Mouse (Mus musculus): ENCODE measurements around the gene Myrf. TPM values are rescaled to one million over a fixed set of nuclear protein-coding genes. Genes with fewer than 3 reads are reported as not detected.

The Myrf gene
- total RNA-seq, 2 experiments from 2014 or later, result 14.0 to 15.3 TPM

DNA sequence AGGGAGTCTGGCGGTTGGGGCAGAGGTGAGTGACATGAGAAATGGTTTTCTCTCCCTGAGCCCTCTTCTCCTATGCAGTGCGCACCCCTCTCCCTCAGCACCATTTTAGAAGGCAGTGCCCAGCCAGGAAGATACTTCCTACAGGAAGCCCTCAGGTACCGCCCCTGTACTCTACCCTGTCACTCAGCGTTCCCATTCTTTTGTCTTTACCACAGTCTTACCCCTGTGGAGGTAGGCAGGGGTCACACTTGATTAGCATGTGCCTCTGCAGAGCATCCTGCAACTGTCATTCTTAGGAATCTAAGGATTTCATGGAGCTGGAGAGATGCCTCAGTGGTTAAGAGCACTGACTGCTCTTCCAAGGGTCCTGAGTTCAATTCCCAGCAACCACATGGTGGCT, 17.0 kb downstream of the Myrf start:
- no peak for DNase-seq (ENCODE audit: extremely low spot score in 1 of 2, low spot score in 2 of 2)
- H3K27ac ChIP-seq, result no peak overlapping the region
- no peak overlapping the region for H3K4me3 ChIP-seq
- no peak for TF ChIP-seq CTCF (IDR thresholded peaks at IDR 0.05)
- intact Hi-C loops (cut with DNase I), result no loop called here

- no peak for TF ChIP-seq CTCF (IDR thresholded peaks at IDR 0.05)
- no peak overlapping the region for H3K4me3 ChIP-seq
- no peak for DNase-seq (ENCODE audit: extremely low spot score in 1 of 2, low spot score in 2 of 2)
- no peak overlapping the region for H3K27ac ChIP-seq
- intact Hi-C loops (cut with DNase I), result no loop called here
Measured at GRCm38 (mm10) chr19:10222656-10223055, 17.9 kb downstream of the Myrf start.

- Histone ChIP-seq H3K4me3 (no peak overlapping the region), H3K27ac (no peak overlapping the region)
- intact Hi-C loops (cut with DNase I), result no loop called here
- TF ChIP-seq CTCF (IDR thresholded peaks at IDR 0.05), result no peak
- DNase-seq (ENCODE audit: extremely low spot score in 1 of 2, low spot score in 2 of 2), result no peak
Measured at GRCm38 (mm10) chr19:10221585-10221984, 19.0 kb downstream of the Myrf start.

GRCm38 (mm10) chr19:10219593-10219992, 21.0 kb downstream of the Myrf start:
- Histone ChIP-seq H3K27ac (no peak overlapping the region), H3K4me3 (no peak overlapping the region)
- no peak for TF ChIP-seq CTCF (IDR thresholded peaks at IDR 0.05)
- DNase-seq (ENCODE audit: extremely low spot score in 1 of 2, low spot score in 2 of 2), result no peak
- intact Hi-C loops (cut with DNase I), result loop anchor here (5.0 kb wide), 1 partner anchor 268 kb away; no protein-coding TSS in a partner anchor

DNA sequence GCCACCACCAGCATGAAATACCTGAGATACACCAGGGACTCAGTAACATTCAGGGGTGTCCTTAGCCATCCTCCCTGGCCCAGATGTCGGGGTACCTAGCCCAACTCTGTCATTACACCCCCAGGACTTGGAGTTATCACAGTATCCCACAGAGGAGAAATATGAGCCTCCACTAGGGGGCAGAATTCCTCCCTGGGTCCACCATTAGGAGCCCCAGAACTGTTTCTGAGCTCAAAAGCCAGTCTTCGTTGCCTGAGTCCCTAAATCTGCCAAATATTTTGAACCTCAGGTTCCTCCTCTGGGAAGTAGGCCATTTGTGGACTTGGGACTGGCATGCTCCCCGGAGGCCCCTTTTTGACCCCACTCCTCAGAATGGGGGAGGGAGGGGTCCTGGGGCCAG, 21.4 kb downstream of the Myrf start:
- intact Hi-C loops (cut with DNase I), result loop anchor here (5.0 kb wide), 1 partner anchor 268 kb away; no protein-coding TSS in a partner anchor
- no peak overlapping the region for H3K27ac ChIP-seq
- DNase-seq (ENCODE audit: extremely low spot score in 1 of 2, low spot score in 2 of 2), result peak; percentile 48 to 51
- no peak overlapping the region for H3K4me3 ChIP-seq
- TF ChIP-seq CTCF (IDR thresholded peaks at IDR 0.05), result peak; percentile 83

DNA sequence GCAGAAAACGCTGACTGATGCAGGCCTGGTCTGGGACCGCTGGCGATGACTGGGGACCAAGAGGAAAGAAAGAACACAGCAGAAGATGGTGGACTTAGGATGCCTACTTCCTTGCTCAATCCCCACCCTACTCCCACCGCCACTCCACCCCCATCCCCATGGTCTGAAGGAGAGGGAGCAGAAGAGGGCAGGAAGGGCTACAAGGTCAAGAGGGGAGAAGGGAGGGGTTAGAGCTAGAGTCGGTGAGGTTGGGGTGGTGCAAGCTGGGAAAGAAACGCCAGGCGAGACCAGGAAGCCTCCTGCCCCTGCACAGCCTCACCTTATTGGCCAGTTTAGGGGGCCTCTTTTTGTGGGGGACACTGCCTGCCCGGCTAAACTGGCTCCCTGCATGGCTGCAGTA, 24.4 kb downstream of the Myrf start:
- intact Hi-C loops (cut with DNase I), result loop anchor here (5.0 kb wide), 1 partner anchor 271 kb away; no protein-coding TSS in a partner anchor
- no peak overlapping the region for H3K4me3 ChIP-seq

DNA sequence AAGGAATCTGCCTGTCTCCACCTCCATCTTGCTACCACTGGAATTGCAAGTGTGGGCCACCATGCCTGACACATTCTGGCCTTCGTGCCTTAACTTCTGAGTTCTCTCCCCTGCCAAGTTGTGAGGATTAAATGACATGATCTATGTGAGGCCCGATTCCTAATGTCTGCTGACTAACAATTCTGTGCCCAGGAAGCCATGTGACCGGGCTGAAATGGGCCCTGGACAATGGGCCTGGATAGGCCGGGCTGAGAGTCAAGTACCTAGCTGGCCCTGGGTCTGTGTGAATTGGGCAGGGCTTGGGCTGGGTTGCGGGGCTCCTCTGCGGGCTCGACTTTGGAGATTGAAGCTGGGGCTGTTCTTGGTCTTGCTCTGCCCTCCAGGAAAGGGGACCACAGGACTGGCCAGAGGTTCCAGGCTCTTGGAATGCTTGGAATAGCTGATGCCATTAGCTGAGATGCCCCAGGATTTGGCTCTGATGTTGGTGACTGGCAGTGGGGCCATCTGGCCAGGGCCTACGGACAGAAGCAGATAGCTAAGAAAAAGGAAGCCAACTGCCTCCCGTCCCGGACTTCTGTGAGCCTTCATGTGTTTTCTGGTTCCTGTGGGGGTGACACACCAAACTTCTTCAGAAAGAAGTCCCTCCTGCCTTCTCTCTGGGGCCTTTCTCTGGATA, 26.6 kb downstream of the Myrf start:
- Histone ChIP-seq H3K4me3 (no peak overlapping the region), H3K27ac (no peak overlapping the region)
- intact Hi-C loops (cut with DNase I), result no loop called here
- TF ChIP-seq CTCF (IDR thresholded peaks at IDR 0.05), result no peak
- no peak for DNase-seq (ENCODE audit: extremely low spot score in 1 of 2, low spot score in 2 of 2)

More for the DNA sequence above, 24.4 kb downstream of the Myrf start:
- no peak overlapping the region for H3K27ac ChIP-seq
- TF ChIP-seq CTCF (IDR thresholded peaks at IDR 0.05), result no peak
- no peak for DNase-seq (ENCODE audit: extremely low spot score in 1 of 2, low spot score in 2 of 2)

- TF ChIP-seq CTCF (IDR thresholded peaks at IDR 0.05), result no peak
- intact Hi-C loops (cut with DNase I), result no loop called here
- no peak for DNase-seq (ENCODE audit: extremely low spot score in 1 of 2, low spot score in 2 of 2)
Measured at GRCm38 (mm10) chr19:10210885-10211284, 29.7 kb downstream of the Myrf start.

DNA sequence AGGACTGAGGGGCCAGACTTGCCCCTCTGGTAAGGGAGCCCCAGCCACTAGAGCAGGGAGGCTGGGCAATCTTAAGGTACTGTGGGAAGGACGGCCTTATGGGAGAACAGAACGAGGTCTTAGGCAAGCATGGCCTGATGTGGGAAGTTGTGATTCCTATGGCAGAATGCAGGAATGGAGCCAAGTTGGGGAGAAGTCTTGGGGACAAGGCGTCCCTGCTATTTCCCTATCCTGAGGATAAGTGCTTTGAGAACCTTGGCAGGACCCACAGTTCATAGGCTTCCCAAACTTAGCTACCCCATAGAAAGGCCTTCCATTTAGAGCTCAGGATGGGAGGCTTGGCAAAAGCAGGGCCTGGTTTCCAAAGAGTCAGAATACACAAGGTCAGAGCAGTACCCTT, 31.7 kb downstream of the Myrf start:
- Histone ChIP-seq H3K27ac (no peak overlapping the region), H3K4me3 (no peak overlapping the region)
- intact Hi-C loops (cut with DNase I), result no loop called here
- TF ChIP-seq CTCF (IDR thresholded peaks at IDR 0.05), result no peak
- DNase-seq (ENCODE audit: extremely low spot score in 1 of 2, low spot score in 2 of 2), result no peak

More at GRCm38 (mm10) chr19:10210885-10211284, 29.7 kb downstream of the Myrf start:
- Histone ChIP-seq H3K27ac (no peak overlapping the region), H3K4me3 (no peak overlapping the region)

DNA sequence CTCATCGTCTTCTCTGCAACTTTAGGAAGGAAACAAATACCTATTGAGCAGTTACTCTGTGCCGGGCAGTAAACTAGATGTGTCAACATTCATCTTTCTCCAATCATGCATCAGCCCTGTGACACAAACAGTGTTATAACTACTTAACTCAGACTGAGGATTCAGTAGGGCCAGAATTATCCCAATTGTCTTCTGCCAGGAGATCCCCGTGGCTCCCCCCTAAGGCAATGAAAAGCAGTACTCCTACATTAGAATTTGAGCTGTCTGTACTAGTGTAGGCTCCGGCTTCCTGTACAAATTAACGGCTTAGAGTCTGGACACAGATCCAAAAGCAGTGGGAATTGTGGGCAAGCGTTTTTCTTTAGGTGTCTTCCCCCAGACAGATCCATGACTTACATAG, 35.5 kb downstream of the Myrf start:
- intact Hi-C loops (cut with DNase I), result no loop called here
- Histone ChIP-seq H3K27ac (peak overlapping the region; percentile 40), H3K4me3 (peak overlapping the region; percentile 67)
- TF ChIP-seq CTCF (IDR thresholded peaks at IDR 0.05), result no peak
- DNase-seq (ENCODE audit: extremely low spot score in 1 of 2, low spot score in 2 of 2), result no peak

- intact Hi-C loops (cut with DNase I), result loop anchor here (5.0 kb wide), 1 partner anchor 162 kb away; the partner anchor contains the start of gene Fads3
- Histone ChIP-seq H3K4me3 (peak overlapping the region; percentile 67), H3K27ac (peak overlapping the region; percentile 99)
- peak; percentile 34 for TF ChIP-seq CTCF (IDR thresholded peaks at IDR 0.05)
- peak in 1 of 2 experiments; percentile 41 for DNase-seq (ENCODE audit: extremely low spot score in 1 of 2, low spot score in 2 of 2)
Measured at GRCm38 (mm10) chr19:10204616-10205001, 35.9 kb downstream of the Myrf start.

DNA sequence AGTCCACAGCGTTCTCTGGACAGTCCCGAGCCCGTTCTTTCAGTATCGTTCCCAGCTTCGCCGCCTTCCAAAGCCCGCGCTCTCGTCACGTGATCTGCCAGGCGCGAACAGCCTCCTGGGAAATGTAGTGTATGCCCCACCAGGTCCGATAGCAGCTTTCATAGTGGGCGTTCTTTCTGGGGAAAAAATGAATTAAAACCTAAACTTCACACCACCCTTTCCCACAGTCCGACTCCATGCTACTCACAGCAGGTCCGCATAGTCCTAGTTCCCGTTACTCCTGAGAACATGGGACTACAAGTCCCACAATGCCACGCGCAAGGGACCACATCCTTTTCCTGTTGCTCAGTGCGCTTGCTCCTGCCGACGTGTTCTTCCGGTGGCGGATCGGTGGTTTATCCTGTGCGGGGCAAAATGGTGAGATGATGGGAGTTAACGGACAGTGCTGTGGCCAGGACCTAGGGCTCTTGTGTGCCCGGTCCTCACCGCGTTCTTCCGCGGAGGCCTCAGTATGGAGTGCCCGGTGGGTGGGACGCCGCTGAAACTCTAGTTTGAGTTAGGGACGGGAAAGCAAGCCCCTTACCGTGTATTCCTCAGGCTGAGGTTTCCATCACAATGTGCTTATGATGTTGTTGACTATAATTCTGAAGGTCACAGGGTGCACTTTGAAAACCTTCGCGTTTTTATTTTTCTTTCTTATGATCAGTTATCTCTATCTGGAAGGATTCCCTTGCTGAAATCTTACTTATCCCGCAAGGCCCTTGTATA, 36.5 kb downstream of the Myrf start, which contains the start of the genes Tmem258 and Fen1:
Gene Tmem258, plus strand, starts transcription at position 167 of the 768 bp plus-strand sequence.
Gene Fen1, minus strand, starts transcription at position 322 of the 768 bp plus-strand sequence.
- Histone ChIP-seq H3K27ac (peak within 1 kb of the TSS; percentile 99), H3K4me3 (peak within 1 kb of the TSS; percentile 67)
- intact Hi-C loops (cut with DNase I), result loop anchor here (5.0 kb wide), 1 partner anchor 162 kb away; the partner anchor contains the start of gene Fads3
- peak; percentile 86 to 92 for DNase-seq (ENCODE audit: extremely low spot score in 1 of 2, low spot score in 2 of 2)
- no peak for TF ChIP-seq CTCF (IDR thresholded peaks at IDR 0.05)
